ENCODE assay signal across 28 mouse cellular contexts in genomic region chr14:122116200-122116599, GRCm38 (mm10). TPM values are rescaled to one million over a fixed set of nuclear protein-coding genes. Genes with fewer than 3 reads are reported as not detected.
DNase-seq lines count a peak whose midpoint lies in the region; ATAC-seq lines count a peak whose summit lies in the region.
"Had no signal": no experiment of that assay in that cellular context is flagged by ENCODE, and none has a peak within 500 bp of the region (broad histone marks: within the 10 kb centered on the region; RNA-seq: fewer than 3 reads in every experiment).

No protein-coding gene starts in this region.

- no peak overlapping the region for H3K27ac ChIP-seq in liver, embryonic 12.5 days
- H3K27ac ChIP-seq: forebrain, embryonic 10.5 days; heart, embryonic 15.5 days; hindbrain, embryonic 10.5 days; hindbrain, embryonic 13.5 days; intestine, embryonic 15.5 days had no signal

- H3K36me3 ChIP-seq in liver, embryonic 12.5 days, result peaks cover 23% of the 10 kb centered on the region
- H3K36me3 ChIP-seq: heart, embryonic 15.5 days had no signal

- H3K27me3 ChIP-seq in liver, embryonic 12.5 days (replicated peaks), result no peaks in the 10 kb centered on the region
- H3K27me3 ChIP-seq: CH12.LX; heart, embryonic 12.5 days; heart, embryonic 15.5 days; hindbrain, embryonic 13.5 days; intestine, embryonic 15.5 days; Patski had no signal

- no peak overlapping the region for H3K9ac ChIP-seq in liver, embryonic 12.5 days
- H3K9ac ChIP-seq: forebrain, postnatal 0 days; heart, embryonic 12.5 days; heart, embryonic 15.5 days; hindbrain, embryonic 13.5 days; intestine, embryonic 15.5 days had no signal

- ATAC-seq in liver, embryonic 12.5 days, result no peak
- ATAC-seq: forebrain, embryonic 14.5 days; forebrain, postnatal 0 days; hindbrain, embryonic 16.5 days; intestine, embryonic 15.5 days; Patski had no signal

- DNase-seq in gastrocnemius, adult 18-20 months (ENCODE audit: low spot score), result peak; percentile 23
- DNase-seq in gastrocnemius, postnatal 10 days, result no peak
- peak; percentile 35 for DNase-seq in kidney, adult 9 months
- DNase-seq in kidney, adult 18-20 months, result no peak
- DNase-seq in brain, adult 2 months (ENCODE audit: low read depth, low spot score), result peak; percentile 32
- DNase-seq: adrenal gland, adult 2 months; adrenal gland, postnatal 14 days; B cell, adult 2 months; cerebellum, adult 11-12 months; cerebellum, adult 8-10 months; cerebellum, postnatal 14 days; forebrain, postnatal 0 days; gastrocnemius, postnatal 25 days; heart, adult 18-20 months; heart, postnatal 10 days; heart, postnatal 36 days had no signal

- no peak overlapping the region for H3K4me2 ChIP-seq in liver, embryonic 12.5 days
- H3K4me2 ChIP-seq: heart, embryonic 12.5 days; heart, embryonic 15.5 days; hindbrain, embryonic 13.5 days; intestine, embryonic 15.5 days had no signal

- peaks cover 6% of the 10 kb centered on the region; the same call in 1 of the 2 replicates for H3K4me1 ChIP-seq in liver, embryonic 12.5 days
- H3K4me1 ChIP-seq: forebrain, embryonic 10.5 days; hindbrain, embryonic 10.5 days; intestine, embryonic 15.5 days had no signal

- no peak overlapping the region for H3K4me3 ChIP-seq in liver, embryonic 12.5 days
- H3K4me3 ChIP-seq: forebrain, embryonic 10.5 days; heart, embryonic 12.5 days; heart, embryonic 15.5 days; hindbrain, embryonic 10.5 days; hindbrain, embryonic 13.5 days; intestine, embryonic 15.5 days had no signal

- no peaks in the 10 kb centered on the region for H3K9me3 ChIP-seq in liver, embryonic 12.5 days (replicated peaks)
- H3K9me3 ChIP-seq: forebrain, embryonic 10.5 days; G1E; heart, embryonic 12.5 days; heart, embryonic 15.5 days; hindbrain, embryonic 10.5 days; hindbrain, embryonic 13.5 days; intestine, embryonic 15.5 days had no signal

- WGBS in liver, embryonic 12.5 days (ENCODE audit: insufficient replicate concordance), result 85% methylated on average over 1 of the region's 1 CpGs

RNA-seq across cellular contexts. Expression of gene Tm9sf2, which starts 9.4 kb away (rescaled TPM):
- 10 to 100 TPM; 64.4 to 65.5 TPM for total RNA-seq in gastrocnemius, adult 18-20 months (2021)
- 10 to 100 TPM; 72.4 to 75.1 TPM for total RNA-seq in gastrocnemius, postnatal 10 days (2021)
- polyA plus RNA-seq in liver, embryonic 12.5 days (2016; fragmentation: Nextera tagmentation; extraction: Ambion mirVana), result 91.1 and 92.6 TPM in 2 replicates

Comparison
In these comparisons a context has a peak if more than half of its experiments do, and no peak if none do; other contexts are left out.
1. DNase-seq: peak in gastrocnemius, adult 18-20 months (single experiment), kidney, adult 9 months (single experiment) and brain, adult 2 months (single experiment); none in gastrocnemius, postnatal 10 days (single experiment) and kidney, adult 18-20 months (single experiment).